Mouse (Mus musculus) heart, postnatal 0 days (tissue): ENCODE measurements at regions not wholly inside any gene's neighbourhood (a gene's known extent, or its start where the extent isn't known, plus 50 kb on each side); places are given as distances from the start of the nearest gene placed in this dataset.

Experiments
- ATAC-seq: fragments of 200-750 bp; cut with Nextera tagmentation; 2 replicates; pipeline ENCODE4 v1.8.0; 2017; ENCODE audit warnings: low read depth, moderate number of reproducible peaks, moderate library complexity; ENCODE audit not compliant: insufficient read depth
- DNase-seq: peaks from one replicate; pipeline ENCODE4 v3.0.0-alpha.2; 2016; ENCODE audit warnings: low spot score
- H3K27ac ChIP-seq: fragments of 300-500 bp; sonication (generic); 2 replicates; pipeline ENCODE4 v1.5.1; 2014; ENCODE audit warnings: low read depth, mild to moderate bottlenecking
- H3K27me3 ChIP-seq: fragments of 300-500 bp; sonication (generic); 2 replicates; pipeline ENCODE4 v1.6.1; 2014; ENCODE audit warnings: low read length, mixed read lengths; ENCODE audit not compliant: control insufficient read depth, insufficient read depth
- H3K36me3 ChIP-seq: fragments of 300-500 bp; sonication (generic); replicated peaks from 2 replicates; pipeline ENCODE4 v1.6.1; 2014; ENCODE audit warnings: low read length, mixed read lengths; ENCODE audit not compliant: control insufficient read depth, insufficient read depth
- H3K4me1 ChIP-seq: fragments of 300-500 bp; sonication (generic); 2 replicates; pipeline ENCODE4 v1.6.1; 2014; ENCODE audit warnings: antibody characterized with exemption; ENCODE audit not compliant: control insufficient read depth, insufficient read depth
- H3K4me2 ChIP-seq: fragments of 300-500 bp; sonication (generic); 2 replicates; pipeline ENCODE4 v1.6.1; 2014; ENCODE audit warnings: low read depth, mild to moderate bottlenecking, low read length, moderate library complexity
- H3K4me3 ChIP-seq: fragments of 300-500 bp; sonication (generic); 2 replicates; pipeline ENCODE4 v1.5.1; 2014; ENCODE audit warnings: low read depth, low read length
- H3K9ac ChIP-seq: fragments of 300-500 bp; sonication (generic); replicated peaks from 2 replicates; pipeline ENCODE4 v1.6.1; 2014; ENCODE audit warnings: low read depth, low read length, mixed read lengths
- H3K9me3 ChIP-seq: fragments of 300-500 bp; sonication (generic); replicated peaks from 2 replicates; pipeline ENCODE4 v1.6.1; 2016; ENCODE audit warnings: low read length; ENCODE audit not compliant: control insufficient read depth
- CTCF ChIP-seq: IDR thresholded peaks from 2 replicates; pipeline ENCODE4 v1.5.1; 2016; ENCODE audit warnings: antibody characterized with exemption, control low read depth, low read depth
- EP300 ChIP-seq: IDR thresholded peaks from 2 replicates; pipeline ENCODE4 v1.6.1; 2016; ENCODE audit warnings: antibody characterized with exemption, low read depth
- WGBS: fragments of 180-500 bp; shearing (Covaris S2); extraction: QIAGEN DNeasy Blood & Tissue Kit; methylation state at CpG from one replicate; pipeline ENCODE4 v1.1.7; 2014; 5-methylcytosine and 5-hydroxymethylcytosine counted together

GRCm38 (mm10) chr4:55749949-55750600, 217.8 kb upstream of the Klf4 start:
- DNase-seq: peak; percentile 23

GRCm38 (mm10) chr4:55741355-55741754, 209.1 kb upstream of the Klf4 start:
- DNase-seq (no peak), ATAC-seq (no peak)
- TF ChIP-seq CTCF (no peak), EP300 (no peak)
- H3K4me3 ChIP-seq: no peak overlapping the region
- no peak overlapping the region for H3K27ac ChIP-seq
- H3K4me1 ChIP-seq: no peaks in the 10 kb centered on the region
- no peaks in the 10 kb centered on the region for H3K9me3 ChIP-seq
- no peak overlapping the region for H3K9ac ChIP-seq
- no peaks in the 10 kb centered on the region for H3K36me3 ChIP-seq
- no peak overlapping the region for H3K4me2 ChIP-seq
- H3K27me3 ChIP-seq: no peaks in the 10 kb centered on the region
- 86% methylated on average over 8 of the region's 8 CpGs for WGBS

More at GRCm38 (mm10) chr4:55749949-55750600, 217.8 kb upstream of the Klf4 start:
- H3K27me3 ChIP-seq: no peaks in the 10 kb centered on the region
- H3K4me3 ChIP-seq: no peak overlapping the region
- H3K9ac ChIP-seq: no peak overlapping the region
- ATAC-seq: peak; percentile 53; the same call in 1 of the 2 replicates
- H3K4me2 ChIP-seq: no peak overlapping the region
- no peaks in the 10 kb centered on the region for H3K4me1 ChIP-seq
- no peaks in the 10 kb centered on the region for H3K9me3 ChIP-seq
- H3K36me3 ChIP-seq: no peaks in the 10 kb centered on the region
- TF ChIP-seq CTCF: no peak
- TF ChIP-seq EP300: no peak
- H3K27ac ChIP-seq: no peak overlapping the region
- 55% methylated on average over 20 of the region's 20 CpGs for WGBS

- Histone ChIP-seq H3K9ac (no peak overlapping the region), H3K4me1 (no peaks in the 10 kb centered on the region), H3K36me3 (no peaks in the 10 kb centered on the region), H3K27me3 (no peaks in the 10 kb centered on the region), H3K4me3 (no peak overlapping the region), H3K4me2 (no peak overlapping the region), H3K27ac (no peak overlapping the region), H3K9me3 (no peaks in the 10 kb centered on the region)
- no peak for DNase-seq
- TF ChIP-seq EP300 (no peak), CTCF (no peak)
- 79% methylated on average over 15 of the region's 15 CpGs for WGBS
- no peak for ATAC-seq
These were observed 207.8 kb upstream of the Klf4 start for GRCm38 (mm10) chr4:55740062-55740461.

GRCm38 (mm10) chr4:55738714-55739113, 206.4 kb upstream of the Klf4 start:
- no peak for DNase-seq
- Histone ChIP-seq H3K27me3 (no peaks in the 10 kb centered on the region), H3K36me3 (no peaks in the 10 kb centered on the region), H3K4me2 (no peak overlapping the region), H3K9me3 (no peaks in the 10 kb centered on the region), H3K4me1 (no peaks in the 10 kb centered on the region), H3K27ac (no peak overlapping the region), H3K4me3 (no peak overlapping the region), H3K9ac (no peak overlapping the region)
- TF ChIP-seq CTCF: no peak
- no peak for TF ChIP-seq EP300
- no peak for ATAC-seq
- 89% methylated on average over 1 of the region's 1 CpGs for WGBS

- no peak for DNase-seq
- no peak overlapping the region for H3K27ac ChIP-seq
- no peaks in the 10 kb centered on the region for H3K4me1 ChIP-seq
- WGBS: 56% methylated on average over 3 of the region's 3 CpGs
- TF ChIP-seq EP300 (no peak), CTCF (no peak)
- no peak overlapping the region for H3K4me2 ChIP-seq
- ATAC-seq: no peak
- H3K9ac ChIP-seq: no peak overlapping the region
- no peaks in the 10 kb centered on the region for H3K36me3 ChIP-seq
- no peaks in the 10 kb centered on the region for H3K27me3 ChIP-seq
- H3K4me3 ChIP-seq: no peak overlapping the region
- H3K9me3 ChIP-seq: no peaks in the 10 kb centered on the region
These were observed 203.2 kb upstream of the Klf4 start for GRCm38 (mm10) chr4:55735453-55735852.

GRCm38 (mm10) chr4:55734331-55734730, 202.1 kb upstream of the Klf4 start:
- 93% methylated on average over 1 of the region's 1 CpGs for WGBS
- H3K27ac ChIP-seq: no peak overlapping the region

More at GRCm38 (mm10) chr4:55734331-55734730, 202.1 kb upstream of the Klf4 start:
- no peaks in the 10 kb centered on the region for H3K36me3 ChIP-seq
- ATAC-seq: no peak
- H3K4me1 ChIP-seq: no peaks in the 10 kb centered on the region
- TF ChIP-seq EP300 (no peak), CTCF (no peak)
- DNase-seq: no peak
- no peak overlapping the region for H3K9ac ChIP-seq
- H3K4me2 ChIP-seq: no peak overlapping the region
- no peaks in the 10 kb centered on the region for H3K27me3 ChIP-seq
- no peaks in the 10 kb centered on the region for H3K9me3 ChIP-seq
- H3K4me3 ChIP-seq: no peak overlapping the region
